Mouse (Mus musculus) thymus, adult 2 months (tissue): ENCODE results near the gene Srgap3.

Experiments used
- CTCF ChIP-seq: fragments of 200-500 bp; IDR thresholded peaks from 2 replicates; pipeline ENCODE4 v1.5.1; 2012; ENCODE audit warnings: mild to moderate bottlenecking, control low read depth, low read length, moderate library complexity, borderline replicate concordance; ENCODE audit not compliant: control insufficient read depth, poor library complexity, insufficient read depth; ENCODE audit errors: extremely low read depth
- POLR2A ChIP-seq: fragments of 200-500 bp; IDR thresholded peaks from 2 replicates; pipeline ENCODE4 v1.6.1; 2012; ENCODE audit warnings: mild to moderate bottlenecking, low read length, control low read depth, moderate library complexity; ENCODE audit not compliant: control insufficient read depth, poor library complexity, insufficient read depth; ENCODE audit errors: extremely low read depth

- TF ChIP-seq CTCF (no peak), POLR2A (no peak)
These were observed 246.7 kb downstream of the Srgap3 start for GRCm38 (mm10) chr6:112700392-112700791.
